Mouse (Mus musculus): ENCODE results near the gene Sec14l2. TPM values are rescaled to one million over a fixed set of nuclear protein-coding genes. Genes with fewer than 3 reads are reported as not detected.

Sec14l2 gene
- 1 to 10 TPM; 1.4 to 2.3 TPM for total RNA-seq (2021)
- long read RNA-seq, experiment 1, result 0 reads
- long read RNA-seq, experiment 2, partial matches to known transcripts, result 0 of 1 reads
- long read RNA-seq, experiment 2, other reads (novel, unspliced or antisense), result 0 of 1 reads

DNA sequence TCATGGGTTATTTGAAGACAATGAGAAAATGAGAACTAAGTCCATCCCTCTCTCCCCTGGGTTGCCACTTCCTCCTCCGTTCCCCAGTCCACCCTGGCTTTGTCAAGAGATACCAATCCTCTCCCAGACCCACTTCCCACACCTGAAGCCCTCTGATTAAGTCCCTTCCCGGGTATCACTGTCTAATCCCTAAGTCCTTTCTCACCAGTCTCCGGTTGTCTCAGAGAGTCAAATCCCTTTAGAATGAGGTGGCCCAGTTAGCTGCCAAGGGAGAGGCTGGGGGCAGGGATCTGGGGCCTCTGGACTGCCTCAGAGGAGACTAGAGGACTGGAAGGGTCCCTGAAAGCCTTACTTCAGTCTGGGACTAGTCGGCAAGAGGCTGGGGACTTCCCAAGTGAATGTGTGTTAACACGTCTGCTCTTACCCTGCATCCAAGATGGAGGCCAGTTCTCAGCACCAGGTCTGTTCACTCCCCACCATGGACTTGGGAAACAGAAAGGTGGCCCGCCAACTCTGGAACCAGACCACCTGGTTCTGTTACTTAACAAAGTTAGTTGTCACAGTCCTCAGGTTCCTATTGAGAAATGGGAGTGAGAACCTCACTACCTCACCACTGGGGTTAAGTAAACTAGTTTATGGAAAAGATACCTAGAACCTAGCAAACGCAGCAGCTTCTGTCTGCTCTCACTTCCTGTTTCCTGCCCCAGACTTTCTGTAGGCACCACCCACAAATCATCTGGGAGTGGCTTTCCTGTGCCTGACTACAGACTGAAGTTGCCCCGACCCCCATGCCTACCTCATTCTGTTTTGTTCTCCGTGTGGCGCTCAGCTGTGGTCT, at the start of gene Sec14l2:
TSS of gene Sec14l2 (minus strand) at position 674 of the 838 bp plus-strand sequence.
- DNase-seq, result no peak

DNA sequence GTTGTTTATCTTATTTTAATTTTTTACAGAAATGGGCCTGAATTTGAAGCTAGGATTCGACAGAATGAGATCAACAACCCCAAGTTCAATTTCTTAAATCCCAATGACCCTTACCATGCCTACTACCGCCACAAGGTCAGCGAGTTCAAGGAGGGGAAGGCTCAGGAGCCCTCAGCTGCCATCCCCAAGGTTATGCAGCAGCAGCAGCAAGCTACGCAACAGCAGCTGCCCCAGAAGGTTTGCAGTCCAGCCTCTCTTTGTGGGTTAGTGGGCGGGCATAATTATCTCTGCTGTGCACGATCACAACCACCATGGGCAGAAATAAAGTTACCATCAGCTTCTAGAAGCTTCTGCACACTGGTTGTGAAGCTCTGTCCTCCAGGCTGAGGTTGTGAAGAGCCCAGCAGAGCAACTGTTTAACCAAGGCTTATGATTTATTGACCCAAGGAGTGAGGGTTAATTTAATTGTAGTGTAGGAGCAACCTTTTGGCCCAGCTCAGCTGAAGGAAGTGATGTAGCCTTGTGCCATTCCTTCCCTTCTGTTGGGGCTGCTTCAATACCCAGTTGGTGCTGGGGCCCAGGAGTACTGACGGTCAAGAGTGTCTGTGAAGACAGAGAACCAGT, 43.4 kb upstream of the Sec14l2 start:
- DNase-seq, result no peak

DNA sequence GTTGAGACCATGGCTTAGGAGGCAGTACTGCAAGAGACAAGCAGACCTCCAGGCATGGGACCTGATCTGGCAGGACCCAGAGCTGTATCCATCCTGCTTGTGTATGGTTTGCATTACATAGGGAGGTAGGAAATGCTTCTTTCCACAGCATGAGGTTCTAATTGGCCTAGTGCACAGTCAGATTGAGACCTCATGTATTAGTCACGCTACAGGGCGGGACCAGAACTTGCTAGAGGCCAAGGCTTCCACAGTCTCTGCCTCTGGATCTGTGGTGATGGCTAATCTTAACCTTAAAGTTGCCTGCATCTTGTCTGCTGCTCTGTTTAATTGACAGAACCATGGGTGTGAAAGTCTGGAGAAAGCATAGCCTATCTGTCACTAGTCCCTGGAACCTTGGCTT, 41.5 kb upstream of the Sec14l2 start:
- no peak for DNase-seq

DNA sequence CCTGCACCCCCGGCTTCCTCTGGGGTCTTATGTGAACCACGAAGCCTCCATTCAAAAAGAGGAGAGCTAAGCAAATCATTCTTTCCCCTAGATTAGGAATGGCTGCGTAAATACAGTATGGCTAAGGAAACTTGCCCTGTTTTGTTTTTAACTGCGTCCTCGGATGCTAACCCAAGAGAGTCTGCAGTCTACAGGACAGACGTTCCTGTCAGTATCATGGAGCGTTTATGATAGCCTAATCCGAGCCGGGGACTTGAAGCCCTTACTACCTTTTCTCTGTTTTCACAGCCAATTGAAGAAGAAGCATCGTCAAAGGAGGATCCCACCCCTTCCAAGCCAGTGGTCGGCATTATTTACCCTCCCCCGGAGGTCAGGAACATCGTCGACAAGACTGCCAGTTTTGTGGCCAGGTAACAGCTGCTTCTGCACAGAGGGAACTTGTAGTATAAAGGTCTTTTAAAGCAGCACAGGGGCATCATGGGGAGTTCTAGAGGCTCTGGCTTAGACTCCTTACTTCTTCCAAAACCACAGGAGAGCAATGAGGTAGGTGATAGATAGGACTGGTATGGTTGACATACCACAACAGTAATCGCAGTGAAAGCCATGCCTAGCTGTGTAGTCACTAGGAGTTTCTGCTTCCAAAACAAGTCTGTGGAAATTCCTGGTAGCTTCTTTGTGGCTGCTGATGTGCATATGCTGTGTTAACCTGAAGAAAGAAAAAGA, 37.7 kb upstream of the Sec14l2 start:
- DNase-seq, result no peak

DNA sequence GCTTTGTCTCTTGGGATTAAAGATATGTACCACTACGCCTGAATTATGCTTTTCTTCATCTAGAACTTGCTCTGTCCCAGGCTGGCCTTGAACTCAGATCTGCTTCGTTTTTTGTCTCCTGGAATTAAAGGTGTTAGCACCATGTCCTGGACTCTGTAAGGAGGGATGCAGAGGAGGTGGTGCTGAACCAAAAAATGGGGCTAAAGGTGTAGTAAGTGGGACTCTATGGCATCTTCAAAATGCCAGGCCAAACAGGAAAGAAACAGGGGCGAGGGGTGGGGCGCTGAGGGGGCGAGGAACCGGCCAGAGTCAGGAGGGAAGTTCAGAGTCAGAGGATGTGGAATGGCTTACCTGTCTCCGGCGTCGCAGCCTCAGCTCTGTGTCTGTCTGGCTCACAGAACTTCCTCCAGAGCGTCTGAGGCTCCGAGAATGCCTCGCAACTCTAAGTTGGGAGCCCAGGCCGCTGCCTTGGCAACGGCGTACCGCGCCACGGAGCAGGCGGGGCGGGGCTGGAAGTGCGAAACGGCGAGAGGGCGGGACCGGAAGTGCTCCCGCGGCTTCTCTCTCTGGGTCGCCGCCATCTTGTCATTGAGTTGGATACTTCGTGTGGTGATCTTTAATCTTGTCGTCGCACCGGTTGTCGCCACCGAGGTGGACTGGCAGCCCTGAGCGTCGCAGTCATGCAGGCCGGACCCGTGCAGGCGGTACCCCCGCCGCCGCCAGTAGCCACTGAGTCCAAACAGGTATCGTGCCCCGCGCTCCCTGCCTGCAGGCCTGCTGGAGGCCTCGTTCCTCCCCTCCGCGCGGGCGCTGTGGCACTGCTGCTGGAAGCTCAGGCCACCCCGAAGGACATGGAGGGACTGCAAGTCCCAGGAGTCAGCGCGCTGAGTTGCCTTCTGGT, 36.8 kb upstream of the Sec14l2 start, which contains the start of the genes Ccdc157 and Sf3a1:
TSS of gene Ccdc157 (minus strand) at position 486 of the 901 bp plus-strand sequence.
TSS of gene Sf3a1 (plus strand) at position 543 of the 901 bp plus-strand sequence.
- DNase-seq, result peak; percentile 96

DNA sequence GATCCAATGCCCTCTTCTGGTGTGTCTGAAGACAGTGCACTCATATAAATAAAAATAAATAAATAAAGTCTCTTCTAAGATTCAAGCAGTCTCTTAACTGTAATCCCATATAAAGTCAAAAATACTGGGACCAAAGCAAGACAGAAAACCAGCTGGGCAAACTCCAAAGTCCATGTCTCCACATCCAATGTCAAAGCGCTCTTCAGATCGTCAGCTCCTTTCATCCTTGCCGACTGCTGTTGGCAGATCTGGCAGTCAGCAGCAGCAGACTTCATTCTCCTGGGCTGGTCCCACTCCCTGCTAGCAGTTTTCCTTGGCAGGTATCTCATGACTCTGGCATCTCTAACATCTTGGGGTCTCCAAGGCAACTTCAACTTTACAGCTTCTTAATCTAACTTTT, 35.5 kb upstream of the Sec14l2 start:
- DNase-seq, result no peak

DNA sequence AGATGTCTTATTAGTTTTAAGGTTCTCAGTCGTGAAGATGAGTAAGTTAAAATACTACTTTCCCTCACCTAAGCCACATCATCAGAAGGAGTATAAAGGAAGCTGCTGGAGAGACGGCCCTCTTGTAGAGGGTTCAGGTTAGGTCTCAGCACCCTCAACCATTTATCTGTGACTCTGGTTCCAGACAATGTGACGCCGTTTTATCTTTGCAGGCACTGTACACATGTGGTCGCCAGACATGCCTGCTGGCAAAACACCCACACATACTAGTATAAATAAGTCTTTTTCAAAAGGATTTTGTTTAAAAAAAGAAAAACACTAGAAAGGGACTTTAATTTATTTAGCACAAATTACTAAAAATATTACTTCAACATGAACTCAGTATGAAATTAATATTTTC, 32.4 kb upstream of the Sec14l2 start:
- no peak for DNase-seq

DNA sequence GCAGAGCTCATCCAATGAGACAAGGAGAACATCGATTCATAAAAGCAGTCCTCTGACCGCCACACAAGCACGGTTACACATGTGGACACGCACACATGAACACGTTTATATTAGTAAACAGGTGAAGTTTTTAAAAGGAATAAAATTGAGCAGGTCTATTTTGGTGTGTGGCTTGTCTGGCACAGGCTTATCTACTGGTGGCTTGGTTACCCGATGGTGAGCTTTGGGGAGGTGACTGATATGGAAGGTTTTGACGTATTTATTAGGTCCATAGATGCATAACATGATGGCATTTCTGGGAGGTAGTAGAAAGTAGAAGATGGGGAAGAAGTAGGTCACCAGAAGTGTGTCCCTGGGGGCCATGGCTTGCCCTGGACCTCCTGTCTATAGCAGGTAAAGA, 30.5 kb upstream of the Sec14l2 start:
- DNase-seq, result no peak

DNA sequence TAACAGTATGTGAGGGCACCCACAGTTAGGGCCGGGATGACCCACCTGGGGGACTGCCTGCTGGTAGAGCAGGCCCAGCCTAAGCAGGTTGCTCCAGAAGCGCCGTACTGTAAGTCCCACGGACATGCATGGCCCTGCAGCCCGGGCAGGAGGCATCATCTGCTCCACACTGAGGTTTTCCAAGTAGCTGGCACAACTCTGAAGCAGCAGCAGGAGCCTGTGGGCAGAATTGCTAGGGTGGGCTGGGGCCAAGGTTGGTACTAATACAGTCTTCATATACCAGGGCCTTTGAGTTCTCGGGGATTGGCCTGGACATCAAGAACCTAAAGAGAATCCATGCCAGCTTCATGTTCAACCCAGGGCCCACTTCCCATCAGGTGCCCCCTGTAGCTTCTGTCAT, 26.7 kb upstream of the Sec14l2 start:
- no peak for DNase-seq

DNA sequence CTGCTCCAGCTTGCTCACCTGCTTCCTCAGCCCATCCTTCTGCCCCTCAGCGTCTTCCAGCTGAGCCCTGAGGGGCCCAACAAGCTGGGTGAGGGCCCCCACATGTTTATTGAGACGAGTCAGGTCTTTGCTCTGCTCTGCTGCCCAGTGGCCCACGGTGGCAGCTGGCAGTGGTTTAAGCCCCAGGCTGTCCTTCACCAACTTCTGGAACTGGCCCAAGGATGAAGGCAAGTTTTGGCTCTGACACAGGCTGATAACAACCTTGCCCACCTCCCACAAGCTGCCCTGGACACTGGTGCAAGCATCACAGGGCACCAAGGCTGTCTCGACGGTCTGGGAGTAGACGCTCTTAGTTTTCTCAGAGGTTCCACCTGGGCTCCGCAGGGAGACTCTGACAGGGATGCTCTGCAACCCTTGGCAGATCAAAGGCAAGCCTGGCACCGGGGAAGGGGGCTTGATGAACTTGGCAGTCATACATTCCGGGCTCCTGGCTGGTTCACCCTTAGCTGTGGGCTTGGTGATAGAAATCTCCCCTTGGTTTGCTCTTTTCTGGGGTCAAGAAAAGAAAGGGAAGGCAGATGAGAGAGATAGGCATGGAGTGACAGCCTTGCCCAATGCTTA, 25.4 kb upstream of the Sec14l2 start:
- no peak for DNase-seq

DNA sequence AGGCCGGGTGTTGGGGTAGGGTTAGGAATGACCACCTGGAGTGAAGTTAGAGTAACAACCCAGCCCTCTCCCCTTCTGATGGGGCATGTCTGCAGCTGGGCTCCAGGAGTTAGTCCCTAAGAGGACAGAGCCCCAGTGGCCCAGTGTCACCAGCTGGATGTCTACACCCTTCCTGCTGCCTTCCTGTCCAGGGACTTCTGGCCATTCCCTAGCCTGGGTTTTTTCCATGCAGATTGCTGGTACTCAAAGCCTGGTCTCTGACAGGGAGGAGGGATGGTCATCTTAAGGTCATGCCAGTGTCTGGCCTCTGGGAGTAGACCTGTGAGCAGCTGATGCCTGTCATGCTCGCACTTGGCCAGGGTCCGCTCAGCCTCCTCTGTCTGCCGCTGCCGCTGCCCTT, 24.9 kb upstream of the Sec14l2 start:
- DNase-seq, result no peak

DNA sequence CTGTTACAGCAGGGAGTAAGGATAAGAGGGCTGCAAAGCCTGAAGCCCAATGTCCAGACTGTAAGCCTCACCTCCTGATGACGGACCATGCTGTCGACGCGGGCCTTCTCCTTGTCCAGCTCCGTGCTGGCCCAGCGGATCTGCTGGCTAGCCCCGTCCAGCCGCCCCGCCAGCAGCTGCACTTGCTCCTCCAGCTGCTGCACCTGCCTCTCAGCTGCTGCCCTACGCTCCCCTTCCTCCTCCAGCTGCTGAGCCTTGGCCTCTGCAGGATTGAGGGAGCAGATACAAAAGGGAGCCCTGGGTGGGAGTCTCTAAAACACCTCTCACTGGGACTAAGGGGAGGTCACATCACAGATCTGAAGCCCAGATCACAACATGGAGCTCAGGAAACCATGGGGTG, 23.9 kb upstream of the Sec14l2 start:
- peak; percentile 37 for DNase-seq

DNA sequence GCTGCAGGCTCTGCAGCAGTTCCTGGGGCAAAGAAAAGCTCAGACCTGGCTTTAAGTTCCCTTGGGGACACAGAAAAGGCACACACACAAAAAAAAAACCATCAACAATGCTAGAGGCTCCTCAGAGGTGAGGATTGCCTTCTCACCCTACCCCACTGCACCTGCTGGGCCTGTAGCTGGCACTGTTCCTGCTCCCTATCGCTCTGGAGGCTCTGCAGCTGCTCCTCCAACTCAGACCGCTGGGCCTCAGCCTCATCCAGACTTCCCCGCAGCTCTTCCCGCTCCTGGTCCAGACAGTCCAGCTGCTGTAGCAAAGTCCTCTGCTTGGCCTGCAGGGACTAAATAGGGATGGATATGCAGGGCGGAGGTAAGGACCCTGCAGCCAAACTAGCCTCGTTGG, 23.2 kb upstream of the Sec14l2 start:
- DNase-seq, result peak; percentile 31

DNA sequence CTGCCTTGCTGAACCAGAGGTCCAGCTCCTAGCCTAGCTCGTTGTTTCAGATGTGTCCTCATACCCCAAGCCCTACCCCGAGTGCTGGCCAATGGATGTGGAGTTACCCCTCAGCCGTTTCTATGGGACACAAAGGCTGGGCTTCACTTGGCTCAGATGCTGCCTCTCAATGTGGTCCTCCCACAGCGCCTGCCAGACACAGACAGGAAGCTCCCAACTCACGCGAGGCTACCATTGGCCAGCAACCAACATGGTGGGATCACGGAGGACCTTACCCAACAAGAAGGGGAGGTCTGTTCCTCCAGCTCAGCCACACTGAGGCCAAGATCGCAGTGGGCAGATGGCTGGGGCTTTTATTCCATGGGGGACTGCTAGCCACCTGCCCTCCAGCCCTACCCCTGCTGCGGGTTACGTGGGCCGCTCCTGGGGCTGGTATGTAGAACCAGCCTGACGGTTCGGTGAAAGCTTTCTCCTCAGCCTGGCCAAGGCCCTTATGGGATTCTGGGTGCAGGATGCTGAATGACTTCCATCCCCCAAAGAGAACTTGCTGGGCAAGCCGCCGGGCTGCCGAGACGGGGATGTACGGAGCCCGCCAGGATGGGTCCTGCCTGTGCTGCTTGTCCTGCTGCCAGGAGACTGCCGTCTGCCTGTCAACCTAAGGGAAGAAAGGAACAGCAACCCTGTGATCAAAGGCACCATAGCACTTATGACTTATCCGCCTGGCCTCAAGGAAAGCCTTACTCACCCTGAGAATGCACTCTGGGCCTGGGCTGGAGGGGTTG, 20.3 kb upstream of the Sec14l2 start:
- no peak for DNase-seq

DNA sequence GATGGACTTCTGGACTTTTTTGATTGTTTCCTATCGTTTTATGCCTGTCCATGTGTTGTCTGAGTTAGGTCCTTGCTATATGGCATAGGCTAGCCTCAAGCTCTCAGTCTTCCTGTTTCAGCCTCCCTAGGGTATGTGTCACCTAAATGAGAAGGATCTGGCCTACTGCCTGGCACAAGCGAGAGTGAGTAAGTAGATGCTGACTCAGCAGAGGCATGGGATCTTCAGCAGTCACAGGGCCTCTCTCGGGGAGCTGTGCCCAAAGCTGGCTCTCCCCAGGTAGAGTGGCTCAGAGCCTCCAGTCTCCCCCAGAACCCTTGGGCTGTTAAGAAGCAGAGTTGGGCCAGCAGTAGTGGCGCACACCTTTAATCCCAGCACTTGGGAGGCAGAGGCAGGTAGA, 19.1 kb upstream of the Sec14l2 start:
- DNase-seq, result no peak

DNA sequence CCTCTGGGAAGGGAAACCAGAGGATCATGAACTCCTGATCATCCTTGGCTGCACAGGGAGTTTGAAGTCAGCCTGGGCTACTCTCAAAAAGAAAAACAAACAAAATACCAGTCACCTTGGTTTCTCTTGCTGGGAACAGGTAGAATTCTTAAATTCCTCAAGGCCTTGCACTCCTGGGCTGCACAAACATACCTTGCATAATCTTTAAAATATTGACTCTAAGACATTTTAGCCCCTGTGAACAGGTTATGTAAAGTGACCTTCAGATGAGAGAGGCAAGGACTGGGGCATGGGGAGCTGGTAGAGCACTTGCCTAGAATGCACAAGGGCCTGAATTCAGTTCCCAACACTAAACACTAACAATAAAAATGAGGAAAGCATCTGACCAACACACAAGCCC, 18.3 kb upstream of the Sec14l2 start:
- no peak for DNase-seq

DNA sequence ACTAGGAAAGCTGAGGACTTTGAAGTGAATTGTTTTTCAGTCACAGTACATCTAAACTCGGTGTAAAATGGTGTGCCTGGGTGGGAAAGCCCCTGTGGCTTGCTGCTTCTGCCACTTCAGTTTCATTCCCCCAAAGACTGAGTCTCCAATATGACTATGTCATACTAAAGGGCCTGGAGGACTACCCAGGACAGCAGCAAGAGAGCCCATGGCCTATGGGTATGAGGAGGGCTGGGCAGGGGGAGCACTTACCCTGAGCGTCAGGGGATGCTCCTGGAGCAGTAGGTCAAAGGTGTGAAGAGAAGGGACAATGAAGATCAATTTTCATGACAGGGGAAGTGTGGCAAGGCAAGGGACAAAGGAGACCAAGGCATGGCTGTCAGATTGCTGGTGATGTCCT, 15.7 kb upstream of the Sec14l2 start:
- no peak for DNase-seq

DNA sequence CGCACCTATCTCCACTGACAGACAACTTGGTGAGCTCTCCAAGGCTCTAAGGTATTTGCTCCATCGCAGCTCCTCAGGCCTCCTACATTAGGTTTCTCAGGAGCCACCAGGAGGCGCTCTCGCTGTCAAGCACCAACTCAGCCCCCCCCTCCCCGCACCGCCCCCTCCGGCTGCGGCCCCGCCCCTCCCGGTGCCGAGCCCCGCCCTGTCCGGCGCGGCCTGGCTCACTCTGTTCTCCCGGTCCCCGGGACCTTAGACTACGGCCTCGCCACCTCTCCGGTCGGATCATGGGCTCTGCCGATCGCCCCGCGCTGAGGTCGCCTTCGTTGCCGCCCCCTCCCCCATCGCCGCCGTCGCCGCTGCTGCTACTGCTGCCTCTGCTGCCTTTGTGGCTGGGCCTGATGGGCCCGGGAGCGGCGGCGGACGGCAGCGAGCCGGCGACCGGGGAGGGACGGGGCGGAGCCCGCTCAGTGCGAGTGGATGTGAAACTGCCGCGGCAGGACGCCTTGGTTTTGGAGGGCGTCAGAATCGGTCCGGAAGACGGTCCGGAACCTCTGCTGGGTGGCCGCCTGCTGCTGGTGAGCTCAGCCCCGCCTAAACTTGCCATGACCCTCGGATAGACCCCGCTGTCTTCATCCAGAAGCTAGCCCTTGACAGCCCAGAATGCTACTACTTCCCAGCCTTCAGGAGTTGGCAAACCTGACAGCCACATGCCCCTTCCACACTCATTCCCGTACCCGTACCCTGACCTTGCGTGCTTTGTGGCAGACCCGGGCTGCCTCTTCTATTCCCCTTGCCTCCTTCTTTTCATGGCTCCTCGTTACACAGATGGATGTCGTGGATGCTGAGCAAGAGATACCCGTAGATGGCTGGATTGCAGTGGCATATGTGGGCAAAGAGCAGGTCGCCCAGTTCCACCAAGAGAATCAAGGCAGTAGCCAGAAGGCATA, 12.0 kb upstream of the Sec14l2 start, which contains the start of gene Rnf215:
TSS of gene Rnf215 (plus strand) at position 217 of the 950 bp plus-strand sequence.
- DNase-seq, result peak; percentile 96

DNA sequence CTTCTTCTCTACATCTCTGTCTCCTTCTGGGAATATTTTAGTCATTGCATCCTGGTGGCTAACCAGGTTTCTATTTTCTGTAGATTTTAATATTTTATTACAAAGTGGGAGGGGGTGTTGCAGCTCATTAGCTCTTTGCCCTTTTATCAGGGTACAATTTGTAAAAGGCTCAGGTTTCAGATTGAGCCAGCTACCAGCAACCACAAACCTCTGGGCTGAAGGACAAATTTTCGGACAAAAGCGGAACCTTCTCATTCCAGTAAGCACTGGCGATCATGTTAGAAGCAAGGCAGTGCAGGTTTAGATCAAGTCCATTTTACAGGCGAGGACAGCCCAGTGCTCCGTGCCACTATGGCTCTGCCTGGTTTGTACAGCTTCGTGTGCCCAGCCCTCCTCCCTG, 11.2 kb upstream of the Sec14l2 start:
- no peak for DNase-seq

Measured in gastrocnemius, postnatal 10 days (tissue).